Mouse (Mus musculus): ENCODE results near the gene Scyl1.
"Not testable (repeated sequence)": the region's sequence is repeated elsewhere in the genome, so short reads cannot be mapped to it uniquely, and the experiment has no call there.

Gene Scyl1

DNA sequence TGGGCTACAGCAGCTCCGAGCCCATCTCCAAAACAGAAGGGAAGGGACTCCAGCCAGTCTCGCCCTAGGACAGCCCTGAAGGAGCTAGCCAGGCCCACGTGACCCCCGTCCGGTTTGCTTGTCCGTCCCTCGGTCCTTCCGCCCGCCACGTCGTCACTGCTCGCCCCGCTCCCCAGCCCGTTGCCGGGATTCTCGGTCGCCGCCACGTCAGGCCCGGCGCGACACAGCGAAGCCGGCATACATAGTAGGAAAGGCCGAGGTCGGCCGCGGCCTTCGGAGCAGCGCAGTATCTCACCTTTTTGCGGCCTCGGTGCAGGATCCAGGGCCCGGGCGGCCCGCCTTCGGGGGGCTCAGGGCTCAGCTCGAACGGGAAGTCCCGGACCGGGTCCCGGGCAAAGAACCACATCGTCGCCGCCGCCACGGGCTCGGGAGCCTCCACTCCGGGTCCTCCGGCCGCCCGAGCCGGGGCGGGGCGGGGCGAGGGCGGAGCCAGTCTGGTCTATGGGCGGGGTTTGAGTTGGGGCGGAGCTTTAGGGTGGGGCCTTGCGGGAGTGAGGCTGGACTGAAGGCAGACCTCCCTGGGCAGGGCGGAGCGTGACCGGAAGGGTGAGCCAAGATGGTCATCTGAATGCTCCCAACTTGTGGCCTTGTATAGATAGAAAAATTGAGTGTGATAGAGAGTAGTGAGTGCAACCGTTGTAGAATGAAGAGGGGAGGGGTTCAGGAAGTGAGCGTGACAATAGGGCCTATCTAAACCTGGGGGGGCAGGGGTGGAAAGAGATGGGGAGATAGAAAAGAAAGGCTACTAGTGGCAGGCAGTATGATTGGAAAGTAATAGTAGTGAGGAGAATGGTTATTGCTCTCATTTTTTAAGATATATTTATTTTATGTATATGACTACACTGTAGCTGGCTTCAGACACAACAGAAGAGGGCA, at the start of gene Scyl1:
TSS of gene Scyl1 (minus strand) at position 495 of the 936 bp plus-strand sequence.
- peak; percentile 86 for DNase-seq (ENCODE audit: low spot score)

DNA sequence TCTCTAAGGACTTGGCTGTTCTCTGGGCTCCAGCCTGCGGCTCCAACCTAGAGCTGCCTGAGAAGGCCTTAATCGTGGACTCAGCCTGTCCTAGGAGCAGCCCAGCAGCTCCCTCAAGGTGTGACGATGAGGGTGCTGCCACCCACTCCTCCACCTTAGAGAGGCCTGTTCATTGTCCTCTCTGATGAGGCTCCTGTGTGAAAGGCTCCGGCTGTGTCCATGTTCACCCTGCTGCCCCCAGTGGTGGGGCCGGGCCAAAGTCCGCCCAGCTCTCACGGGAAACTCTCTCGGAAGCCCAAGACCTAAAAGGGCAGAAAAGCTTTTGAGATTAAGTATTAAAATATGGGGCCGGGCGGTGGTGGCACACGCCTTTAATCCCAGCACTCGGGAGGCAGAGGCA, 48.3 kb upstream of the Scyl1 start:
- DNase-seq (ENCODE audit: low spot score), result no peak

DNA sequence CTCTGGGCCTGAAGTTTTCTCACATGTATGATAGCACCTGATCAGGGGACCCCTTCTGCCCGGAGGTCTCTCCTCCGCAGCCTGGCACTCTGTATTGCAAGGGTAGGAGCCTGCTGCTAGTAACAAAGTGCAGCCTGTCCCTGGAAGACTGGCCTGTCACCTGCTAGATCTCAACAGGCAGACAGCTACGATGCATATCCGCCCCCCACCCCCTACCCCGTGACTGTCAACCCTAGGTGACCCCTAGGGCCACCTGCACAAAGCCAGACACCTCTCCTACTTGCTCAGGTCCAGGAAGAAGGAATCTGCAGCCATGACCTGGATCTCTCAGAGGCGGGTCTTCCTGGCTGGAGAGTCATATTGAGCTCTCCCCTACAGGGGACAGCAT, 47.4 kb upstream of the Scyl1 start:
- no peak for DNase-seq (ENCODE audit: low spot score)

DNA sequence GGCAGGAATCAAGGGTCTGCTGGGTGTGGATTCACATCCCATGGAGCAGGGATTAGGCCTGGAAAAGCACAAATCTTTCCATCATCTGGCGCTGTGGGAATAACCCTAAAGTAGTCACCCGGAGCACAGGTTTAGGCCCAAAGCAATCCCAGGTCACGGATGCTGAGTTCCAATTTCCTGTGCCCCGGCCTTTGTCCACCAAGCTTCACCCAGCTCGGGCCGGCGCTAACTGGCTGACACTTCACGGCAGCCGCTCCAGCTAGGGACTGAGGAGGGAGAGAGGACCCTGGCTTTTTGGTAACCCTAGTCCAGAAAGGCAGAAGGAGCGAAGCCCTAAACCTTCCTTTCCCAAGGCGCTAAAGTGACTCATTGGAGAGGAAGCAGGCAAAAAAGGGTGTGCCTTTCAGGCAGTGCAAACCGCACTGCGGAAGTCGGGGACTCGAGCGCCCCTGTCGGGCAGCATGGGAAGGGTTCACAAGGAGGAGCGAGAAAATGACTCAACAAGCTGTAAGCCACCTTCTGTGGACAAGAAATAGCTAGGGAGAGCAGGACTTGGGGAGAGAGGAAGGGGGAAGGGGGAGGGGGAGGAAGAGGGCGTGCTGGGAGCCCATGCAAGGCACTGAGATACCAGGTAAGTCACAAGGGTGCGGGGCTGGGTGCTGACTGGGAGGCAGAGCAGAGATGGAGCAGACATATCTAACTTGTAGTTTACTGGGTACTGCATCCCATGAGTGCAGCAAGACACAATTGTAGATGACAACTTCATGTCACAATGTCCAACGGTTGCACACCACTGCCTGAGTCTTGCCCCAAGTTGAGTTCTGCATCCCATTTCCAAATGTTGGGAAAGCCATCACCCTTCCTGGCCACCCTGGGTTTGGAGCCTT, 46.7 kb upstream of the Scyl1 start:
- DNase-seq (ENCODE audit: low spot score), result peak; percentile 86

GRCm38 (mm10) chr19:5815928-5816327, 44.7 kb upstream of the Scyl1 start:
- DNase-seq (ENCODE audit: low spot score), result no peak

GRCm38 (mm10) chr19:5815010-5815409, 43.8 kb upstream of the Scyl1 start:
- DNase-seq (ENCODE audit: low spot score), result no peak

- not testable (repeated sequence) for DNase-seq (ENCODE audit: low spot score)
Observed at GRCm38 (mm10) chr19:5814048-5814447, 42.8 kb upstream of the Scyl1 start.

GRCm38 (mm10) chr19:5813567-5813966, 42.3 kb upstream of the Scyl1 start:
- no peak for DNase-seq (ENCODE audit: low spot score)

GRCm38 (mm10) chr19:5811771-5812504, 40.7 kb upstream of the Scyl1 start:
- no peak for DNase-seq (ENCODE audit: low spot score)

DNA sequence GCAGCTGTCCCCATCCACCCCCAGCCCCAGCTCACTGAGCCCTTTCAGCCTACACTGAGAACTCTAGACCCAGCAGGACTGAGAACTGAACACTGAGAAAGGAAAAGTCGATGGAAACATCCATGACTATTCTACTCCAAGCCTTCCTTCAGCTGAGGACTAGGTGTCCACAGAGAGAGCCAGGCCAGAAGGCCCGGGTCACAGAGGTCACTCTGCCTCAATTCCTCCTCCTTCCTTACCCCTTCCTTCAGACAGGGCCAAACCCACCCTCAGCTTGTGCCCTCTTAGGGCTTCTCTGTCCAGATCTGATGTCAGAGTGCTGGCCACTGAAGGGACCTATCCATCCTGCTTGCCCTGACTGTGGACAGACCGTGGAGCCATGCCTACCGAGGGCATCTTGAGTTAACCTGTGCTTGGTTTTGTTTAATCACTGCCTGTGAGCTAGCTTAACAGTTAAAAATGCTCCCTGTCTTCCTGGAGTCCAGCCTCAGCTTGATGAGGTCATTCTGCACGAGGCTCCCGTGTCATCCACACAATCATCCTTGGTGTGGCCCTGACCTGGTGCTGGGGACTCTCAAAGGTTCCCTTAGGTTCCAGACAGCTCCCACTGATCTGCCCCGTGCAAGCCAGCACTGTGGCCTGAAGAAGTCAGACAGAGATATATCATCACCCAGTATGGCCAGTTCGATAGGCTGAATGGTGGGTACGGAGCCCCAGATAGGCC, 39.8 kb upstream of the Scyl1 start:
- no peak for DNase-seq (ENCODE audit: low spot score)

GRCm38 (mm10) chr19:5810103-5810839, 39.1 kb upstream of the Scyl1 start:
- no peak for DNase-seq (ENCODE audit: low spot score)

DNA sequence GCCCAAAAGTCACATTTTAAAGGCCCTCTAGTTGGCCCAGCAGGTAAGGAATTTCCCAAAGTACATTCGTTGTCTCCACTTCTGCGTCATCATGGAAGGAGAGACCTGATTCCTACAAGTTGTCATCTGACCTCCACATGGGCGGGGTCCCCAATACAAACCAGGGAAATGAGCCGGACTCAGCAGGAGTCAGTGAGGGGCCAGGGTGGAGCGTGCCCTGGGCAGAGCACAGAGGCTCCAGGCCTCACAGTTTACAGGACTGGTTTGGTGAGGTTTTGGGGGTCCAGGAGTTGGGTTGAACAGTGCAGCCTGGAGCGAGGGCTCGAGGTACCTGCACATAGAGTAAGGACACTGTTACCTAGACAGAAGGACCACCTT, 38.5 kb upstream of the Scyl1 start:
- no peak for DNase-seq (ENCODE audit: low spot score)

DNA sequence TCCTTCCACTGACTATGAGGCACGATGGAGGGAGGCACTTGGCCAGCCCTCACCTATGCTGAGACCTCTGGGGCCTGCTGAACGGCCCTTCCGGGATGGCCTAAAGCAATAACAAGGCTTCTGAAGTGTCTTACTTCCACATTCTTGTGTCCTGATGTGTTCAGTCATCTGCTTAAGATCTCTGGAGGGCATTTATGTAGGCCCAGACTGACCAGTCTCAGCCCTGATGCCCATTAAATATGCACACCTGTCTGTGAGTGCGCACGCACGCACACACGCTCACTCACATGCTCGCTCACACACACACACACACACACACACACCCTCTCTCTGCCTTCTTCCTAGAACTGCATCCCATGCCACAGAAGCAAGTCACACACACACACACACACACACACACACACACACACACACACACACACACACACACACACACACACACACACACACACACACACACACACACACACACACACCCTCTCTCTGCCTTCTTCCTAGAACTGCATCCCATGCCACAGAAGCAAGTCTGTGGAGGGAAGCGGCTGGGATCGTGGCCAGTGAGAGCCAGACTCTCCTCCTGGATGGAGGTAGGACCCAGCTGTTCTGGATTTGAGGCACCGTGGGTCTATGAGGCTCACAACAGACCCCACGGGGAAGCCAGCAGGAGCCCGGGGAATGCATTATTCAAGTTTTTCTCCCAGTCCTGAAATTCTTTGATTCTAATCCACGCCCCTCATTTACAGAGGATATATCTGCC, 37.9 kb upstream of the Scyl1 start:
- no peak for DNase-seq (ENCODE audit: low spot score)

DNA sequence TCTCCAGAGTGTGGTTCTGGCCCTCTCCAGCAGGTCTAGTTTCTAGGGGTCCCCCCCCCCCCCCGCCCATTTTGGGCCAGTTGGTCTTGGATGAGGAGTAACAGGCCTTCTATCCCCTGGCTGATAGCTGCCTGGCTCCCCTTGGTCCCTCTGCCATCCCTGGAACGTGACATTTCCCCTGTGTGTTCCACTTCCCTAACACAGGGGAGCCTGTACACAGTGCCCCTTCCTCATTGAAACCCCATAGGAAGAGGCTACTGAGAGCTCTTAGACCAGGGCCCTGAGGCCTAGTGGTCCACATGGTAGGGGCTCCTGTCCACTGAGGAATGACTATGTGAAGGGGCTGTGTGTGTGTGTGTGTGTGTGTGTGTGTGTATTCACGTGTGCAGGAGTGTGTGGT, 36.5 kb upstream of the Scyl1 start:
- DNase-seq (ENCODE audit: low spot score), result no peak

GRCm38 (mm10) chr19:5806809-5807205, 35.6 kb upstream of the Scyl1 start:
- peak; percentile 40 for DNase-seq (ENCODE audit: low spot score)

DNA sequence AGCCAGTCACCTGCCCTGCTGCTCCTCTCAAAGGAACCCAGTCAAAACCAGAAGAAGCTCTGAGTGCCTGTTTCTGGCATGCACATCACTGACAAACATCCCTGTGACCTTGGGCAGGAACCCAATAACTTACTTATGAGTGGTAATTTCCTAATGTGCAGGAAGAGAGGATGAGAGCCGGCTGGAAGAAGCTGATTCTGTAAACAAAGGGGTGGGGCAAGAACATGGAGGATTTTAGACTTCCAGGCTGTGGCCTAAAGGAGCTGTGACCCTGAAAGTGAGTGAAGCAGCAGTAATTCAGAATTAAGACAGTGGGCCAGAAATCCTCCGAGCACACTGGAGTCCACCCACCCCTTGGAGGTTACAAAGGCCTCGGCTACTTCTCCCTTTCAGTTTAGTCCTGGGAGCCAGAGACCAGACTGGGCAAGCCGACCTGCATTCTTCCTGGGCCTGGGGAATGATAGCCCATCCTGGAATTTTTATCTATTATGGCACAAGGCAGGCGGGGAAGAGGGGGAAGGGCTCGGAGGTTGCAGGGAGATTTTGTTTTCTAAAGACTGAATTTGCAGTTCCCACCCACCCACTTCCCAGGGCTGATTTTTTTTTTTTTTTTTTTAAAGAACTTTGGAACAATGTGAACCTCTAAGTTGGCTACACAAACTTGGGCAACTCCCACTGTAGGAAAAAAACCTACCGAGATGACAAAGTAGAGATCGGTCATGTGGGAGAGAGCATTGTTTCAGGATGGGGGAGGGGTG, 35.0 kb upstream of the Scyl1 start:
- no peak for DNase-seq (ENCODE audit: low spot score)

DNA sequence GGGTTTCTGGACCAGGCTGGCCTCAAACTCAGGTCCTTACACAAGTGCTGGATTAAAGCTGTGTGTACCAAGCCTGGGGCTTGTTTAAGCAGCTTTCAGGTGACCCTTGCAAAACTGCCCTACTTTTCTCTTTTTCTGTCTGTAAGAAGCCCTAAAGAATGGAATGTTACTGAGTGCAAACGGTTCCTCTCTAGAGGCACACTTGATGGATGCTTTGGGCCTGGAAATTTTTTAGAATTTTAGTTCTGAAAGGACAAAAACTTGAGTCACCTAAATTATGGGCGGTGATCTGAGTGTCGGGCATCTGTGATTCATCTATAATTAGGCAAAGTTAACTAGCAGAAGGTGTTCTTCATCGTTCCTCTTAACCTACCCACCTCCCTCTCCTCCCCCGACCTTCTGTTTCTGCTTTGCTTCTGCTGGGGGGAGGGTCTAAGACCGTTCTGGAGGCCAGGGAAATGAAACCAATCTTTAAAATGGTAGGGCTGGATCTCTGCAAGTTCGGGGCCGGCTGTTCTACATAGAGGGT, 33.2 kb upstream of the Scyl1 start:
- no peak for DNase-seq (ENCODE audit: low spot score)

GRCm38 (mm10) chr19:5803881-5804279, 32.7 kb upstream of the Scyl1 start:
- no peak for DNase-seq (ENCODE audit: low spot score)

Measured in c-Kit-positive CD71-positive TER-119-positive erythroid progenitor cells, embryonic 14.5 days (primary cell).